Mouse (Mus musculus): ENCODE results near the gene Slc45a3.

DNA sequence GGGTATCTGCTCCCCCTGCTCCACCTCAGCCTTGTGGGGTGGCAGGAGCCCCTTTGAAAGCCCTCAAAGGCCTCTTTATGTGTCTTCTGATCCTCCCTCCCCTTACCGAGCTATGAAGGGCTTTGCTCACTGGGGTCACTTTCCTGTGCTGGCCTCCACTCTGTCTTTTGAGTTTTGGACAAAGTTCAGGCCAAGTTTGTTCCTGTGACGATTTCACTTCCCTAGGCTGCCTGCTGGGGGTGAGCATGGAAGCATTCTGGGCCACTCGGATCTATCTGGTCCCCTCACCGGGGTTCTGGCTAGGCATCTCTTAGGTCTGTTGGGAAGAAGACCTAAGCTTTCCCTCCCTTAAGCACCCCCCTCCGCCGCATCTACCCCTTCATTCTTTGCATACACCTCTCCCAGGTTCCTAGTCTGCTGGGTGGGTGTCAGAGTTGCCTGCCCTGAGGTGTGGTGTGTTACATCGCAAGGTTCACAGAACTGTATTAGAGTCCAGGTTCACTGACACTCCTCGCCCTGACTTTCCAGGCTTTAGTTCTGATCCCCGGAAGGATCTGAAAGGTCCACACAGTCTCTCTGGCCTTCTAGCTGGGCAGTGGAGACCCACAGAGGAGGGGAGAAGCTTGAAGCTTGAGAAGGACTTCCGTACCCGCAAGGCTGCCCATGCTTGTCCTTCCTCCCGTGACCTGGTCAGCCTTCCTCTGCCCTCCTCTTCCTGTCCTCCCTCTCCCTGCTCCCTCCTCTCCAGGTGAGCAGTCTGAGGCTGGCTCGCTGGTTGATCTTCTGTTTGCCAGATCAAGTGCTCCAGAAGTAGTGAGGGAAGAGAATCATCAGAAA, 9.9 kb downstream of the Slc45a3 start:
- no peak for TF ChIP-seq E2F4 (IDR thresholded peaks at IDR 0.05; ENCODE audit: insufficient read depth)
- TF ChIP-seq POLR2A (IDR thresholded peaks at IDR 0.05; ENCODE audit: insufficient read length, low read depth), result no peak
- no peak for TF ChIP-seq TCF12 (IDR thresholded peaks at IDR 0.05; ENCODE audit: insufficient read depth, poor library complexity, severe bottlenecking)
- TF ChIP-seq USF1 (IDR thresholded peaks at IDR 0.05; ENCODE audit: low read depth), result no peak
- TF ChIP-seq REST (IDR thresholded peaks at IDR 0.05; ENCODE audit: insufficient read depth, insufficient read length), result no peak
- TF ChIP-seq MYOG (IDR thresholded peaks at IDR 0.05; ENCODE audit: control insufficient read depth in 1 of 3, insufficient read depth in 1 of 3, insufficient read length in 2 of 3, low read depth in 2 of 3), result no peak
- TF ChIP-seq POLR2AphosphoS2 (IDR thresholded peaks at IDR 0.05; ENCODE audit: insufficient read length, low read depth), result no peak
